Mouse (Mus musculus) heart, adult 2 months (tissue): Measurements from ENCODE around the gene Olfr1006. TPM values are rescaled to one million over a fixed set of nuclear protein-coding genes. Genes with fewer than 3 reads are reported as not detected.

Experiments
- DNase-seq, 2 experiments: peaks; one replicate each; pipeline ENCODE4 v3.0.0; 2021
- H3K27ac ChIP-seq: fragments of 200-600 bp; 2 replicates; pipeline ENCODE4 v1.8.1; 2022
- H3K27me3 ChIP-seq: fragments of 200-500 bp; 2 replicates; pipeline ENCODE4 v1.6.1; 2012; ENCODE audit warnings: mild to moderate bottlenecking, low read length, inconsistent platforms, mixed read lengths; ENCODE audit not compliant: control insufficient read depth, insufficient read depth
- H3K36me3 ChIP-seq: fragments of 200-500 bp; 2 replicates; pipeline ENCODE4 v1.6.1; 2012; ENCODE audit warnings: low read length, inconsistent platforms; ENCODE audit not compliant: control insufficient read depth, insufficient read depth
- H3K4me1 ChIP-seq: fragments of 200-500 bp; 2 replicates; pipeline ENCODE4 v1.6.1; 2011; ENCODE audit warnings: low read length; ENCODE audit not compliant: control insufficient read depth, insufficient read depth
- H3K4me3 ChIP-seq: fragments of 200-600 bp; 2 replicates; pipeline ENCODE4 v1.8.1; 2022
- H3K79me2 ChIP-seq: fragments of 200-500 bp; replicated peaks from 2 replicates; pipeline ENCODE4 v1.6.1; 2012; ENCODE audit warnings: mild to moderate bottlenecking, inconsistent platforms, low read length, moderate library complexity, mixed read lengths; ENCODE audit not compliant: control insufficient read depth, insufficient read depth
- H3K9ac ChIP-seq: fragments of 200-500 bp; 2 replicates; pipeline ENCODE4 v1.6.1; 2012; ENCODE audit warnings: low read depth, mild to moderate bottlenecking, control low read depth, inconsistent platforms, low read length, mixed read lengths
- CTCF ChIP-seq: fragments of 200-600 bp; IDR thresholded peaks from 2 replicates; pipeline ENCODE4 v1.8.1; 2022; ENCODE audit warnings: antibody characterized with exemption, mild to moderate bottlenecking, moderate library complexity
- EP300 ChIP-seq: fragments of 200-500 bp; IDR thresholded peaks from 2 replicates; pipeline ENCODE4 v1.6.1; 2011; ENCODE audit warnings: low read depth, low read length, control low read depth; ENCODE audit not compliant: insufficient read depth
- POLR2A ChIP-seq: fragments of 200-500 bp; IDR thresholded peaks from 2 replicates; pipeline ENCODE4 v1.6.1; 2011; ENCODE audit warnings: mild to moderate bottlenecking, low read depth, low read length, control low read depth; ENCODE audit not compliant: insufficient read depth
- WGBS: fragments of 180-500 bp; shearing (Covaris S2); methylation state at CpG from one replicate; pipeline ENCODE4 v1.1.7; 2018; 5-methylcytosine and 5-hydroxymethylcytosine counted together
- intact Hi-C: fragments of 180-260 bp; cut with DNase I; formaldehyde crosslinking; loops from one replicate; pipeline ENCODE4 v1.15.1; 2025
- polyA plus RNA-seq: library from polyadenylated mRNA; depleted of rRNA; stranded (reverse); fragments of >200 nt; gene quantifications from 2 replicates; pipeline ENCODE4 v1.2.3, GENCODE M21; 2012; rRNA removed
- total RNA-seq, 2 experiments: library from RNA; stranded (reverse); gene quantifications; 2 replicates each; pipeline ENCODE4 v1.2.3; 2021

The Olfr1006 gene
- total and polyA plus RNA-seq, 3 experiments: not detected

GRCm38 (mm10) chr2:85650604-85651003 is 28.0 kb downstream of the Olfr1006 start, which contains the start of gene Olfr1002:
Olfr1002 (minus strand) TSS chr2:85650704.
- no peak for DNase-seq
- no peak within 1 kb of the TSS for H3K4me3 ChIP-seq
- H3K9ac ChIP-seq: no peak within 1 kb of the TSS
- H3K27me3 ChIP-seq: no peaks in the 10 kb centered on the region
- no peaks in the 10 kb centered on the region for H3K4me1 ChIP-seq
- WGBS: 89% methylated on average over 1 of the region's 1 CpGs
- no peaks in the 10 kb centered on the region for H3K79me2 ChIP-seq
- H3K27ac ChIP-seq: no peak within 1 kb of the TSS
- no peaks in the 10 kb centered on the region for H3K36me3 ChIP-seq
- intact Hi-C loops: no loop called here
- TF ChIP-seq POLR2A: no peak
- TF ChIP-seq EP300: no peak
- no peak for TF ChIP-seq CTCF

Other genes starting within 250 kb of the Olfr1006 start
- not detected for gene Olfr994, start 242.3 kb downstream of the Olfr1006 start, total RNA-seq
- not detected in 2 replicates for gene Olfr994, start 242.3 kb downstream of the Olfr1006 start, polyA plus RNA-seq
- gene Olfr995, start 235.1 kb downstream of the Olfr1006 start, total RNA-seq: not detected
- gene Olfr995, start 235.1 kb downstream of the Olfr1006 start, polyA plus RNA-seq: not detected in 2 replicates
- gene 4833423E24Rik, start 159.7 kb downstream of the Olfr1006 start, total RNA-seq: not detected
- gene 4833423E24Rik, start 159.7 kb downstream of the Olfr1006 start, polyA plus RNA-seq: 0.12 TPM in 1 of 2 replicates, not detected in the other
- gene Olfr996, start 99.6 kb downstream of the Olfr1006 start, total RNA-seq: not detected
- not detected in 2 replicates for gene Olfr996, start 99.6 kb downstream of the Olfr1006 start, polyA plus RNA-seq
- not detected for gene Olfr998, start 89.8 kb downstream of the Olfr1006 start, total RNA-seq
- gene Olfr998, start 89.8 kb downstream of the Olfr1006 start, polyA plus RNA-seq: not detected in 2 replicates
- gene Olfr1000, start 66.9 kb downstream of the Olfr1006 start, total RNA-seq: not detected
- gene Olfr1000, start 66.9 kb downstream of the Olfr1006 start, polyA plus RNA-seq: not detected in 2 replicates
- not detected for gene Olfr1002, start 28.1 kb downstream of the Olfr1006 start, total RNA-seq
- not detected in 2 replicates for gene Olfr1002, start 28.1 kb downstream of the Olfr1006 start, polyA plus RNA-seq
- gene Olfr154, start 14.3 kb downstream of the Olfr1006 start, total RNA-seq: not detected
- gene Olfr154, start 14.3 kb downstream of the Olfr1006 start, polyA plus RNA-seq: not detected in 2 replicates
- not detected for gene Olfr1008, start 10.7 kb upstream of the Olfr1006 start, total RNA-seq
- gene Olfr1008, start 10.7 kb upstream of the Olfr1006 start, polyA plus RNA-seq: not detected in 2 replicates
- not detected for gene Olfr1009, start 36.7 kb upstream of the Olfr1006 start, total RNA-seq
- not detected in 2 replicates for gene Olfr1009, start 36.7 kb upstream of the Olfr1006 start, polyA plus RNA-seq
- not detected for gene Olfr1012, start 84.0 kb upstream of the Olfr1006 start, total RNA-seq
- gene Olfr1012, start 84.0 kb upstream of the Olfr1006 start, polyA plus RNA-seq: not detected in 2 replicates
- not detected for gene Olfr1013, start 88.3 kb upstream of the Olfr1006 start, total RNA-seq
- not detected in 2 replicates for gene Olfr1013, start 88.3 kb upstream of the Olfr1006 start, polyA plus RNA-seq
- not detected for gene Olfr1014, start 93.9 kb upstream of the Olfr1006 start, total RNA-seq
- not detected in 2 replicates for gene Olfr1014, start 93.9 kb upstream of the Olfr1006 start, polyA plus RNA-seq
- not detected for gene Olfr1015, start 103.2 kb upstream of the Olfr1006 start, total RNA-seq
- gene Olfr1015, start 103.2 kb upstream of the Olfr1006 start, polyA plus RNA-seq: not detected in 2 replicates
- gene Olfr1016, start 123.8 kb upstream of the Olfr1006 start, total RNA-seq: not detected
- not detected in 2 replicates for gene Olfr1016, start 123.8 kb upstream of the Olfr1006 start, polyA plus RNA-seq
- gene Olfr1018, start 139.7 kb upstream of the Olfr1006 start, total RNA-seq: not detected
- gene Olfr1018, start 139.7 kb upstream of the Olfr1006 start, polyA plus RNA-seq: not detected in 2 replicates
- gene Olfr1019, start 166.7 kb upstream of the Olfr1006 start, total RNA-seq: not detected
- gene Olfr1019, start 166.7 kb upstream of the Olfr1006 start, polyA plus RNA-seq: not detected in 2 replicates
- gene Olfr1020, start 168.3 kb upstream of the Olfr1006 start, total RNA-seq: not detected
- not detected in 2 replicates for gene Olfr1020, start 168.3 kb upstream of the Olfr1006 start, polyA plus RNA-seq
- not detected for gene Olfr1022, start 189.8 kb upstream of the Olfr1006 start, total RNA-seq
- gene Olfr1022, start 189.8 kb upstream of the Olfr1006 start, polyA plus RNA-seq: not detected in 2 replicates
- gene Olfr1023, start 206.9 kb upstream of the Olfr1006 start, total RNA-seq: not detected
- not detected in 2 replicates for gene Olfr1023, start 206.9 kb upstream of the Olfr1006 start, polyA plus RNA-seq
- gene Olfr1024, start 226.3 kb upstream of the Olfr1006 start, total RNA-seq: not detected
- not detected in 2 replicates for gene Olfr1024, start 226.3 kb upstream of the Olfr1006 start, polyA plus RNA-seq
- not detected for gene Olfr1025-ps1, start 236.4 kb upstream of the Olfr1006 start, total RNA-seq
- gene Olfr1025-ps1, start 236.4 kb upstream of the Olfr1006 start, polyA plus RNA-seq: not detected in 2 replicates
- not detected for gene Olfr1026, start 242.8 kb upstream of the Olfr1006 start, total RNA-seq
- gene Olfr1026, start 242.8 kb upstream of the Olfr1006 start, polyA plus RNA-seq: not detected in 2 replicates